Comparison of ENCODE assay signal across 9 mouse cellular contexts in genomic region chr17:46041223-46041622, GRCm38 (mm10). TPM values are rescaled to one million over a fixed set of nuclear protein-coding genes. Genes with fewer than 3 reads are reported as not detected.
DNase-seq lines count a peak whose midpoint lies in the region; ATAC-seq lines count a peak whose summit lies in the region.
"Had no signal": no experiment of that assay in that cellular context is flagged by ENCODE, and none has a peak within 500 bp of the region (broad histone marks: within the 10 kb centered on the region; RNA-seq: fewer than 3 reads in every experiment).

No protein-coding gene starts in this region.

- H3K4me2 ChIP-seq in liver, embryonic 16.5 days (ENCODE audit: low read depth, low read length), result no peak overlapping the region
- H3K4me2 ChIP-seq: neural tube, embryonic 12.5 days had no signal

- H3K27me3 ChIP-seq in liver, embryonic 16.5 days (ENCODE audit: control insufficient read depth, insufficient read depth, low read depth, low read length), result no peaks in the 10 kb centered on the region
- H3K27me3 ChIP-seq: neural tube, embryonic 12.5 days had no signal

- no peak overlapping the region for H3K27ac ChIP-seq in liver, embryonic 16.5 days (ENCODE audit: low read length)
- H3K27ac ChIP-seq: neural tube, embryonic 12.5 days had no signal

- H3K9ac ChIP-seq in liver, embryonic 16.5 days (ENCODE audit: low read depth, low read length), result no peak overlapping the region
- H3K9ac ChIP-seq: neural tube, embryonic 12.5 days had no signal

- H3K9me3 ChIP-seq in liver, embryonic 16.5 days (replicated peaks; ENCODE audit: control insufficient read depth, low read length), result no peaks in the 10 kb centered on the region
- H3K9me3 ChIP-seq: neural tube, embryonic 12.5 days had no signal

- H3K36me3 ChIP-seq in liver, embryonic 16.5 days (ENCODE audit: control insufficient read depth, insufficient read depth), result no peaks in the 10 kb centered on the region
- H3K36me3 ChIP-seq: neural tube, embryonic 12.5 days had no signal

- ATAC-seq in liver, embryonic 16.5 days (ENCODE audit: low read depth), result peak; percentile 50; the same call in 1 of the 2 replicates

- WGBS in liver, embryonic 16.5 days (ENCODE audit: insufficient replicate concordance), result 19% methylated on average over 5 of the region's 5 CpGs

- no peak overlapping the region for H3K4me3 ChIP-seq in liver, embryonic 16.5 days (ENCODE audit: low read depth, low read length)
- H3K4me3 ChIP-seq: neural tube, embryonic 12.5 days had no signal

- DNase-seq in heart, adult 18-20 months, result peak; percentile 33 to 69
- no peak for DNase-seq in heart, adult 8-10 months (ENCODE audit: low spot score)
- DNase-seq in CD4-positive helper T cell, adult 2 months (ENCODE audit: low read depth, low spot score), result peak; percentile 52
- peak; percentile 59 for DNase-seq in c-Kit-positive CD71-positive TER-119-positive erythroid progenitor cells, embryonic 14.5 days (ENCODE audit: low spot score)
- peak; percentile 59 to 75 for DNase-seq in spleen, postnatal 4 days (ENCODE audit: low spot score in 2 of 2)
- DNase-seq in ovary, postnatal 14 days (ENCODE audit: low spot score), result no peak
- no peak for DNase-seq in frontal cortex, postnatal 36 days (ENCODE audit: low spot score in 2 of 2)

- H3K4me1 ChIP-seq in liver, embryonic 16.5 days (ENCODE audit: control insufficient read depth, low read depth, low read length), result peaks cover 10% of the 10 kb centered on the region
- H3K4me1 ChIP-seq: neural tube, embryonic 12.5 days had no signal

RNA-seq across cellular contexts. Expression of gene Vegfa, which starts 9.1 kb away (rescaled TPM):
- total RNA-seq in heart, adult 18-20 months (2021), result 100 to 1,000 TPM; 233 to 240 TPM
- total RNA-seq in heart, adult 8-10 months (2022), result 100 to 1,000 TPM; 195 to 267 (median 235) TPM
- polyA plus RNA-seq in liver, embryonic 16.5 days (2015; fragmentation: Nextera tagmentation; extraction: Ambion mirVana), result 1.1 and 1.2 TPM in 2 replicates

Comparison
In these comparisons a context has a peak if more than half of its experiments do, and no peak if none do; other contexts are left out.
1. DNase-seq: peak in heart, adult 18-20 months (2 of 2), CD4-positive helper T cell, adult 2 months (single experiment), c-Kit-positive CD71-positive TER-119-positive erythroid progenitor cells, embryonic 14.5 days (single experiment) and spleen, postnatal 4 days (2 of 2); none in heart, adult 8-10 months (single experiment), ovary, postnatal 14 days (single experiment) and frontal cortex, postnatal 36 days (0 of 2).